Mouse (Mus musculus) v-Abl transformed pro-B cells (cell line): ENCODE data around the gene Arhgef7.
"Not testable (repeated sequence)": the region's sequence is repeated elsewhere in the genome, so short reads cannot be mapped to it uniquely, and the experiment has no call there.

Experiments
- in situ Hi-C, 2 experiments: fragments of 400-800 bp; cut with MboI; formaldehyde crosslinking; loops; one replicate each; pipeline ENCODE4 v1.15.1; 2025; ENCODE audit not compliant: unreplicated experiment in 2 of 2

Gene Arhgef7

GRCm38 (mm10) chr8:11822550-11823060 lies 95.1 kb downstream of the Arhgef7 start:
- in situ Hi-C loops, result no loop called here

GRCm38 (mm10) chr8:11825756-11826155 lies 98.2 kb downstream of the Arhgef7 start:
- in situ Hi-C loops, result no loop called here

GRCm38 (mm10) chr8:11827312-11827711 lies 99.8 kb downstream of the Arhgef7 start:
- in situ Hi-C loops, result no loop called here

DNA sequence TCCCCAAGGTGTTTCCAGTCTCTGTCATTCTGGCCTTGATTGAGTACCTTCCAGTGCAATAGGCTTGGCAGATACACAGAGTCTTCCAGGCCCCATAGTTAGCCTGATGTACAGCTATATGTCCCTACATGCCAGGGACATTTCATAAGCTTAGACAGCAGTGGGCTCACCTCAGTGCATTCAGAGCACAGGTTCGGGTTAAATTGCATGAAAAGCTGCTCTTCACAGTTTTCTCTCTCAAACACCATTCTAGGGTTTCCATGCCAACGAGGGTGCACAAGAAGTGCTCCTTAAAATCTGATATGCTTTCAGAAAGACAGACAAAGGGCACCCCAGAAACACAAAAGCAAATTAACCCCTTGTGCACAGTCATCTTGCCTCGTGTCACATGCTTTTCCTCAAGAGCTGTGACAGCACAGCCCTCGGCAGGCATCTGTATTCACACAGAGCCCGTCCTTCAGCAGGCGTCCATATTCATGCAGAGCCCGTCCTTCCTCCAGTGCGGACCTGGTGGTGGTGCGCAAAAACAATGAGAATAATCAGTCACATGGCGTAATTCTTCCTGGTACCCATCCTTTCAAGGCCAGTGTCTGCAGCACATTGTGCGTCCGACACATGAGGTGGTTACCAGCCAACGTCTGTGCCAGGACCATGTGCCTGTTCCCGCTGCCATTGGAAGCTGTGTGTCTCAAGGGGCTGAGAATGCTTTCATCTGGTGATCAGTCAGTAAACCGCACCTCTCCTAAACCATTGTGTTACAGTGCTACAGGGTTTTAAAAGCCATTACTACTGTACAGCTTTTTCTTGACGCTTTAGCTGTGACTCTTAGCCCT lies 102.9 kb downstream of the Arhgef7 start:
- in situ Hi-C loops, result no loop called here

GRCm38 (mm10) chr8:11831174-11831573 lies 103.7 kb downstream of the Arhgef7 start:
- in situ Hi-C loops, result no loop called here

GRCm38 (mm10) chr8:11831939-11832338 lies 104.4 kb downstream of the Arhgef7 start:
- in situ Hi-C loops, result no loop called here

GRCm38 (mm10) chr8:11833157-11833556 lies 105.6 kb downstream of the Arhgef7 start:
- in situ Hi-C loops, result no loop called here

GRCm38 (mm10) chr8:11834200-11834599 lies 106.7 kb downstream of the Arhgef7 start:
- in situ Hi-C loops, result no loop called here

- in situ Hi-C loops, result no loop called here
These were observed 107.2 kb downstream of the Arhgef7 start for GRCm38 (mm10) chr8:11834691-11835090.

GRCm38 (mm10) chr8:11840174-11840573 lies 112.7 kb downstream of the Arhgef7 start, which contains the start of gene Tex29:
Gene Tex29 (plus strand): TSS chr8:11840474.
- in situ Hi-C loops, result no loop called here

GRCm38 (mm10) chr8:11841571-11841970 lies 114.0 kb downstream of the Arhgef7 start:
- in situ Hi-C loops, result no loop called here

DNA sequence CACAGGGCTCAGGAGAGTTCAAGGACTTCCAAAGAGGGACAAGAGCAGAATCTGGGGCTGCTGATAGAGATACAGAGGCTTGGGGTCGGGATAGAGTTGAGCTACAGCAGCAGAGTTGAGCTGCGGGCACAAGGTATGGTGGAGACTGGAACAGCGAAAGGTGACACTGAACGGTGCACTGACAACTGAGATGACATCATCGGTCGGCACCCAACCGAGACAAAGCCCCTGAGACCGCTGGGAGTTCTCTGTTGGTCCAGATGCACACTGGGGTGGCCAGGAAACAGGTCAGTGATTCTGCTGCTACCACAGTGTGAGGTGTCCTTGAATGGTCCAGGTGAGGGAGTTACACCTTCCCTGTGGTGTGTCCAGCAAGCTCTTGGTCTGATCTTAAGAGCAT lies 115.2 kb downstream of the Arhgef7 start:
- in situ Hi-C loops, result no loop called here

DNA sequence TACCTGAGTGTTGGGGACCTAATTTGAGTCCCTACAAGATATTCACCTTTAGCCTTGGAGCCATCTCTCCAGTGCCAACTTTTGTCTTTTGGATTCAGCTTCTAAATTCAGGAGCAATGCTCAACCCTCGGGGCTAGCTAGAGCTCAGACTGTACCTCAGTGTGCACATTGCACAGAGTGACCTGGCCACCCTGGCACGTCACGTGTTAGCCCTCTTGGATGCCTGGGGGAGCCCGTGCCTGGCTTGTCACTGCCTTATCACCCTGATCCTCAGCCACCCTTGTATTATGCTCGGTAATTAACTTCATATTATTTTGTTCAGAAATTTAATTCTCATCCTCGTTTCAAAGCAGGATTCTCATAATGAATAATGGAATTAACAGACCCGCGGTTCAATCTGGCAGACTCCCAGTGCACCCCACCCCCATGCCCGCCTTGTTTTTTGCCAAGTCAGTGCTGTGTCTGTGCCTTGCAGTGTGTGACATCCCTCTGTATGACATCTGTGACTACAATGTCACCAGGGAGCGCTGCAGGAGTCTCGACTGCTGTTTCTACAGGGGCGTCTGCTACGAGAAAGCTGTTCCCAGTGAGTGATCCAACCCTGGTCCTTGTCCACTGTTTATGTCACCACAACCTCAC lies 116.3 kb downstream of the Arhgef7 start:
- in situ Hi-C loops, result no loop called here

DNA sequence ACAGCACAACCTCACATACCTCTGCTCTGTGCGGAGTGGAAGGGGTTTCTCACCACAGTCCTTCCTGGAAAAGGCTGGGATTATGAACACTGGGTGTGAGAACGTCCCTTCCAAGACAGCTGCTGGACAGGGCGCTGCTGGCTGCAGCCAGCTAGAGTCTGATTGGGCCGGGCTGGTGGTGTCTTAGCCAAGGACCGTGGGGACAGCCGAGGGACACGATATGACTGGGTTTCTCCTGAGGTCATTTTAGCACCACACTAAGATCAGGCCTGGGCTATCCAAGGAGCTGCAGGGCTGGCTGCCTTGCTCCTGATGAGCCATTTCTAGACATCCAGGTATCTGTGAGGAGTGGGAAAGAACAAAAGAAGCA lies 116.8 kb downstream of the Arhgef7 start:
- in situ Hi-C loops, result no loop called here

DNA sequence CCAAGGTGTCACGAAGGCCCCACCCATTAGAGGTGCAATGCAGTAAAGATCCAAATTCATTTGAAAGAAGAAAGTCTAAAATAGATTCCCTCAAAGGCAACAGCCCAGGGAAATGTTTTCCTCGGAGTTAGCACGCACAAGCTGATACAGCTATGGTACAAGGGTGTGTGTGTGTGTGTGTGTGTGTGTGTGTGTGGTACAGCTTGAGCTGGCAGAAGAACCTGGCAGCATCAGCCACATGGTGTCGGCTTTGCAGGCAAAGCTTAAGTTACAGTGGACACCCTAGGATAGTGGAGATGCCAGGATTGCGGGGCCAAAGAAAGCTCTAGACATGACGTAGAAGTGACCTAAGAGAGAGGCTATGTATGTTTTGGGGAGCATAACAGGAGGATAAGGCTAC lies 119.3 kb downstream of the Arhgef7 start:
- in situ Hi-C loops, result no loop called here

- in situ Hi-C loops, result no loop called here
These were observed 140.3 kb downstream of the Arhgef7 start for GRCm38 (mm10) chr8:11867832-11868231.

DNA sequence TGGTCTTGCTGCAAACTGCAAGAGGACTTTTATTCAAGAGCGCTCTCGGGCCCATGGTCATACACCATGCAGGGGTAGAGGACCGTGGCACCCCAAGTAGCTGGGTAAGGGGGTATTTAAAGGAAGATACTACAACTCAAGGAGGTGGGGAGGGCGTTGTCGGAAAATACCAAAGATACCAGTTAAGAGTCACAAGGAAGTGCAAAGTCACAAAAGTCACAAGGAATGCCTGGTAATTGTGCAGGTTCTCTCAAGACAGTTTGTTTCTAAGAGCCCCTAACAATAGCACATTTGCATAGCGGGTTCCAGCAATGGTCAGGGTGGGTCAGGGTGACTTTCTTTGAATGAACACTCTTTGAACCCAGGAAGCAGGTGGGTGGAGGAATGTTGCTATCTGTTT lies 146.7 kb downstream of the Arhgef7 start:
- in situ Hi-C loops, result not testable (repeated sequence)

GRCm38 (mm10) chr8:11884646-11885045 lies 157.1 kb downstream of the Arhgef7 start:
- in situ Hi-C loops, result no loop called here
